Mouse (Mus musculus) lung, postnatal 14 days (tissue): ENCODE data around the gene Polk.

Experiments
- DNase-seq: peaks from one replicate; pipeline ENCODE4 v3.0.0; 2021

Polk gene

DNA sequence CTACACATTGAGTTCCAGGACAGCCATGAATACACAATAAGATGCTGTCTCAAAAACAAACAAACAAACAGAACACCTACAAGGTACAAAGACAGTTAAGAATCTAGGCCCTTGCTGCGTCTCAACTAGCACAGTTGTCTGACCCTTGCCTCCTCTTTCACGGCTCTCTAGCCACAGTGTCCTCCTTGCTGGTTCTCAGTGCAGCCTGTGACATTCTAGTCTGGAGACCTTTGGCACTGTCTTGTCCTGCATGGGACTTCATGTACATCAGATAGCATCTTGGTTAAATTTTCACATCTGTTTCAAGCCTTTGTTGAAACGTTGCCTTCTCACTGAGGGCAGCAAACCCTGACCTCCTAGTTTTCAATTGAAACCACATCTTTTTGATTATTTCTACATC lies 13.6 kb downstream of the Polk start:
- no peak for DNase-seq

DNA sequence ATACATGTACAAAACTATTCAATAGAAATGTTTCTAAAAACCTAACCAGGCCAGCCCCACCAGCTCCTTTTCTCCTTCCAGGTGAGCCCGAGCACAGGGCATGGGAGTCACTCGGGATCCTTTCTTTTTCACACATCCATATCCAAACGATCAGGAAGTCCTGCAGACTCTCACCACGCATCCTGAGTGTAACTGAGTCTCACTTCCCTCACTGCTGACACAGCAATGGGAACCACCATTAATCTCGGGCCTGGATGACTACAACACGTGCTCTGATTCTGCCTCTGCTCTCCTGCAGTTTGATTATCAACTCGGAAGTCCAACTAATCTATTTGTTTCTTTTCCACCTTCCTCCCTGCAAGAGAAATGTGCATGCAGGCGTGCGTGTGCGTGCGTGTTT lies 14.5 kb downstream of the Polk start:
- no peak for DNase-seq

DNA sequence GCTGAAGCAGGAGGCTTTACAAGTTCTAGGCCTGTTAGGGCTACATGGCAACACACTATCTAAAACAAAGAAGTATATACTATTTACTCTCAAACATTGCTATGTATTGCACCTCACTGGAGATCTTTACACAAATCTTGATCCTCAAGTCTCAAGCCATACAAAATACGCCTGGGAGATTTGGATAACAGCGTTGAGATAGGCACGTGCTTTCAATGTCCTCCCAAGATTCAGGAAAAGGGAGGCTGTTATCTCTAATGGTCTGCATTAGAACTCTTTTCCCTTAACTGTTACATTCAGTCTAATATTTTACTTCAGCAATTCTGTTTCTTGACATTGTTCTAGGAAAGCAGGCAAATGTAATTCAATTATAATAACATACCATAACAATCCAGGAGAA lies 15.4 kb downstream of the Polk start:
- DNase-seq: no peak

DNA sequence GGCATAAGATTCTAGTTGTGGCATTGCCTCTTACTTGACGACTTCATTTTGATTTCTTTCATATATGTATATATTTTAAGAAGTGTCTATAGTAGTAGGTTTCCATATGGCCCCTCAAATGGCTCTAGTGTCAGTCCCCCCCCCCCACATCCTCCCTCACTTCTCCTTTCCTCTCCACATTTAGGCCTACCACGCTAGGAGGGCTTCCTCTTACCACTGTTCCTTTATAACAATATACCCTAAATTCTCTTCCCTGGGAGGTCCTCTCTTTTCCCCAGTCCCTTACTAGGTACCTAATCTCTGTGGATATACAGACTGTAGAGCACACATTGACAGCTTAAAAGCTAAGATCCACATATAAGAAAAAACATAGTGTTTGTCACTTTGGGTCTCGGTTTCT lies 21.1 kb downstream of the Polk start:
- no peak for DNase-seq

DNA sequence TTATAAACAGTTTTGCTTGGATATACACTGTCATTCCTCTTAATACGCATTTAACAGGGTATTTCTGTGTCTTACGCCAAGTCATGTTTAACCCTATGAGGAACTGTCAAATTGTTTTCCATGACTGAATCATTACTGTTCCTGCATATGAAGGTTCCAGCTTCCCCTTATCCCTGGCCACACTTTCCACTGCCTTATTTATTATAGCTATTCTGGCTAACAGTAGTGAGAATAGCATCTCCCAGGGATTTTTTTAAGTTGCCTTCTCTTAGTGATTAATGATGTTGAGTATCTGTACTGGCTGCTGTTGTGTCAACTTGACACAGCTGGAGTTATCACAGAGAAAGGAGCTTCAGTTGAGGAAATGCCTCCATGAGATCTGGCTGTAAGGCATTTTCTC lies 25.0 kb downstream of the Polk start:
- DNase-seq: no peak

DNA sequence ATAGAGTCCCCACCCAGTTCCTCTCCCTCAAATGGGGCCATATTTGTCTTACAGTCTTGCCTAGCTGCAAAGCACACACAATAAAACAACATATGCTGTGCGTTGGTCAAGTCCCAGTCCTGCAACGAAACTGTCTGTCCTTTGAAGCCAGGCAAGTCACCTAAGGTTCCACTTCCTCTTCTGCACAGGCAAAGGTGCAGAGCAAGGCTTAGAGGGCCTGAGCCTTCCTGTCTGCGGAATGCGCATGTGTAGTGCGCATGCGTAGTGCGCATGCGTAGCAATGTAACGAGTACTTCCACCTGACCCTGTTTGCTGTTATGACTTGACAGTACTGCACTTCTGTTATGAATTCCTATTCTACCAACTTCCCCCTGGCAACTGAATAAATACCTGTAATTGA lies 26.1 kb downstream of the Polk start:
- no peak for DNase-seq

DNA sequence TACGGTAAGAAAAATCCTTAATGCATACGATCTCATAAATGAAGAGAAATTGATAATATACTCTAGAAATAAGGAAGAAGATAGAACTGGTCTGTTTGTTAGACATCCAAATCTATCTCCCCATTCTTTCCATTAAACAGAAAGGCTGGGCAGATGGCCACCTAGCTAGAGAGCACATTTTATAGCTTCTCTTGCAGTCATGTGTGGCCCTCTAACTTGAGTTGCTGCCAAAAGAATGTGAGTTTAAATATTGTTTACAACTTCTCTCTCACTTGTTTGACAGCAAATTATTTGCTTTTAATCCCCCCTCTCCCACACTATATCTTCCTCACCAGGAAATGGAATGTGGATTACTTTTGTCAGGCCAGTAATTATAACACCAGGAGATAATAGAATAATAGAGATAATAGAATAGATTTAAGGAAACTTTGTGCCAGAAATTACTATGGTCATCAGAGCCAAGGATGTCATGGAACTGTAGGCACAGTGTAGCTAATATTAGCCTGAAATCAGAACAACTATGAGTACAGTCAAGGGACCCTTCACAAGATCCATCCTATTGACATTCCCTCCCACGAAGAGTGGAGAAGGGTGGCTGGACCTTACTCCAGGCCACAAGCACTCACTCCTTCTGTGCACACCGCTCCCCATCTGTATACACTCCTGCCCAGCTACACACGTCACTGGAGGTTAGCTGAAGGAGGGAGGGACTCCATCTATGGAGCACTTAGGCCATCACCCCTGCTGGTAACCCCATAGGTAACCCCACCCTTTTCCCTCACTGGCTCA lies 28.0 kb downstream of the Polk start:
- DNase-seq: no peak

DNA sequence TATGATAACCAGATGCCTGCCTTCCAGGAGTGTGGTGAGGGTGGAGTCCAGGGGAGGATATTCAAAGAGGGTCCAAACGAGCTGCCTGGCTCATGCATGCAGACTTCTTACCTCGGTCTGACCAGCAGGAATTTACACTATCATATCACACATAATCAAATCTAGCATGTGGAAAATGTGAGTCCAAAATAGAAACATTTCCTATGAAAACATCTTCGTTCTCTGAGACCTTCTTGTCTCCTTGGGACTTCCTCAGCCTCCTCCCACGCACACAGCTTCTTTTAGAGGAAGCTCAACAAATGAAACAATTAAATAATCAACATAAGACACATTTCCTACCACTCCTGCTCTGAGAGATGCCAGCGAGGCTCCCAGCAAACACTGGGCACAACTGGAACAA lies 30.5 kb downstream of the Polk start:
- DNase-seq: peak; percentile 10

DNA sequence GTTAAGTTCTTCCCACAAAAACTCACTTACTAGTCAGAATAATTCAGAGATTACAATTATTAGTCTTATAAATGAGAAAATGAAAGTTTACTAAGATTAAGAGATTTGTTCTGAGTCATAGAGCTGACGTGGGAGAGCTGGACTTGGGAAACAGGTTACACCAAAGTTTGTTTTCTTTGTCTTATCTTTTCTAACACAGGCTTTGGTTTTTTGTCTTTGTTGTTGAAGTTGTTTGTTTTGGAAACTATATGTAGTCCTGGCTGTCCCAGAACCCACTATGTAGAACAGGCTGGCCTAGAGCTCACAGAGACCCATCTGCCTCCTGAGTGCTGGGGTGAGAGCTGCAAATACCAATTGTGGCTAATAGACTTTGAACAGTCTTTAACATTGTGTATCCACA lies 31.1 kb downstream of the Polk start:
- no peak for DNase-seq

DNA sequence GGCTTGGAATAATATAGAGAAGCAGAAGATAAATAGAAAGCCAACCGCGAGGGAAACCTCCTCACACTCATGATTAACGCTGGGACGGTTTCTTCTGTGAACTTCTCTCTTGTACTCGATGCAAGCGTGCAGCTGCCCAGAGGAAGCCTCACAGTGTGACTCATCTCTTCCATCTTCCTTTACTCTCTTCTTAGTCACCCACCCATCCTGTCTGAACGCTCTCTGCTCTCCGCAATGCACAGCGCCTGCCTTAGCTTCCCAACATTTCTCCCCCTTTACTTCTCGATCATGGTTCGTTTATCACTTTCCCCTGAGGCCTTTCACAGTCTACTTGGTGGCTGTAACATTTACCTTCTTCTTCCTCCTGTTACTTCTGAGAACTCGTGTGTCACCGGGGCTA lies 31.7 kb downstream of the Polk start:
- DNase-seq: peak; percentile 12

DNA sequence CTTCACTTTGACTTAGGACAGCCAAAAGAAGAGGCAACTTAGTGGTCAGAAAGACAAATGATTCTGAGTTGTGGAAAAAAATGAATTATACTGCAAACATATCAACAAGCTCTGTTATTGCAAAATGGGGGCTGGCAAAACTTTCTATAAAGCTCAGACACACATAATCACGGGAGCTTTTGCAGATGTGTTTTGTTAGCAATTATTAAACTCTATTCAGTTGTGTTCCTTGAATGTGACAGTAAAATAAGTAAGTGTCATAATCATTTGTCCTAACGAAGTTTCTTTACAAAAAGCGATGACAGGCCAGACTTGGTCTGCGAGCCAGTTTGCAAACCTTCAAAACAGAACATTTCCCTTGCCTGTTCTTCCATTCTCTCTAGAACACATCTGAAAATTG lies 34.8 kb downstream of the Polk start:
- DNase-seq: no peak

DNA sequence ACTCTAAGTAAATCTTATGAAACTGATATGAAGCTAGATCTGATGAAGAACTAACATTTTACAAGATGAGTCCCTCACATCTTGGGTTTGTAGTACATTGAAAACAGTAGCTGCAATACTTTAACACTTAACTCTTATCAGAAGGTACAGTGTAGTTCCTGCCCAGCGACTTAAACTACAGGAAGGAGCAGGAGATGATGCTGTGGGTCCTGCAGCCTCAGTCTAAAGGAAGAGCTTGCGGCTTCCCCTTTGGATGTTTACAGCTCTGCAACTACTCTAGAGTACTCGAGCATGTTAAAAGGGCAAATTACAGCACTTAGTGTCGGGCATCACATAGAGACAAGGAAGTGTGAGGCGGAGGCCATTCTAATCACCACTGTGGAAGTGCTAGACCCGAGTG lies 36.1 kb downstream of the Polk start:
- no peak for DNase-seq

DNA sequence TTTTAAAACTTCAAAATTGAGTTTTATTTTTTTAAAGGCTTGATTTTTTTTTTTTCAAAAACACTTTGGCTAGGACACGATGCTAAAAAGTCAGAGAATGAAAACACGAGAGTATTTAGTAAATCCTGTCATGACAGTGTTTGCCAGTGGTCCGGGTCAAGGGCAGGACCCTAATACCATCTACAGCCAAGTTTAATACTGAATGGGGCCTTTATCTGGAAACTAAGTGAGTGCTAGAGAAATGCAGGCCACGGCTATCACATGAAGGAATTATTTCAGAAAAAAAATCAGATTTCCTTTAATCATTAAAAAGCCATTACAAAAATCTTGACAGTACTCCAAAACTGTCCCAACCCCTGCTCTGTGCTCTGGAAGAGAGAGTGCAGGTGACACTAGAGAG lies 36.7 kb downstream of the Polk start:
- DNase-seq: no peak

DNA sequence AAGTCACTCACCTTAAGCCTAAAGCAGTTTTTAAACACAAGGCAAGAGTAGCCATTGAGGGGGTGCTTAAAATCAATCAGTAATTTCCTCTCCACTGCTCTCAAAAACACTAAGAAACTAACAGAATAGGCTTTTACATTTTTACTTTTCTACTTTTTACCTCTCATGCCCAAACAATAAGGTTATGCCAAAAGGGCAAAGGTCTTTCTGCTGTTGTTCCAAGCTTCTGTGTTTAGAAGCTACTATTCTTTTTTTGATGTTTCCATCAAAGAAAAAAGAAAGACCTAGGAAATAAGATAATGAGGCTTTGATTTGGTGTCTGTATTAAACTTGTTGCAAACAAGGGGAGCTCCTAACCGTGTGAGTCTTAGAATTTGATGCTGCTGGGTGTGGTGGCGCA lies 42.5 kb downstream of the Polk start:
- no peak for DNase-seq

DNA sequence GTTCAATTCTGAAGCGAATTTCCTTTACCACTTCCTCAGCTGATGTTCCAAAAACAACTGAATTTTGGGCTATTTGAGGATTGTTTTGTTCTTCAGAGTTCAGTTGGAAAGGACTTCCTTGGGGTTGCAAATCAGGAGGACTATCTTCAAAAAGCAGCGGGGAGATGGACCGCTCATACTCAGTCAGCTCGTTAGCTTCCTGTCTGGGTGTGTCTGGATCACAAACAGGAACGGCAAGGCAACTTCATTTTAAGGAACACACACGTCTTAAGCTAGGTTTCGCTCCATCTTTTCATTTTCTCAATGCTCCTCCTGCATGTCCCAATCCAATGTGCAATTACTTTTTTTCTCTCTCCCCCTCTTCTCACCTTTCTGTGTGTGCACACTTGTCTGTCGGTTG lies 45.7 kb downstream of the Polk start:
- no peak for DNase-seq

DNA sequence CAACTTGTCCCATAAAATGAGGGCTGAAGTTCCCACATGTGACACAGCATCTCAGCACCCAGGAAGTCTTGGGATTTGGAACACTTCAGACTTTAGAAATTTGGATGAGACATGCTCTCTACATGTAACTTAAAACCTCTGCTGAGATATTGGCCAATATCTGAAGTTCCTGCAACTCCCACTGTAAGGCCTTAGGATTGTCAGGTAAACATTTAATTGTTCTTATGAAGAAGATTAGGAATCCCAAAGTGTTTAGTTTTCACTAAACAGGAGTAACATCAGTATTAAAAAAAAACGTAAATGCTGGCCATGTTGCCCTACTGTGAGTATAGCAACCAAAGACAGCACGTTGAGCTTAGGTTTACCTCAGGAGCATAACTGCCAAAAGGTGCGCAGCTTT lies 51.9 kb downstream of the Polk start, which contains the start of gene Gm17622:
TSS of gene Gm17622 (plus strand) at position 301 of the 400 bp plus-strand sequence.
- no peak for DNase-seq

DNA sequence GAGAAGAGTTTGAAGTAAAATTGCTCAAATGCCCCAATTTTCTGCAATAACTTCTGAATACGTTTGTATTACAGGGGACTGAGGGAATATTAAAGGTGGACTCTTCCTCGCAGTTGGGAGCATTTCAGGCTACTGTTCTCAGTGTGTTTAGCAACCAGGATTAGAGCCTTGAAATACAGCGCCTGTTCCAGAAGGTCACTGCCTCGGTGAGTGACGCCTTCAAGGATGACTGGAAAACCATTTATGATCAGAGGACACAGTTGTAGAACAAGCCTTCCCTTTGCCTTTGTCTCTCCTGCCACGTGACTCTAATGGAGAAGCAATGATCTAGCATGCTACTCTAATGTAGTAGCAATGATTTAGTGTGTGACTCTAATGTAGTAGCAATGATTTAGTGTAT lies 54.4 kb downstream of the Polk start:
- no peak for DNase-seq

DNA sequence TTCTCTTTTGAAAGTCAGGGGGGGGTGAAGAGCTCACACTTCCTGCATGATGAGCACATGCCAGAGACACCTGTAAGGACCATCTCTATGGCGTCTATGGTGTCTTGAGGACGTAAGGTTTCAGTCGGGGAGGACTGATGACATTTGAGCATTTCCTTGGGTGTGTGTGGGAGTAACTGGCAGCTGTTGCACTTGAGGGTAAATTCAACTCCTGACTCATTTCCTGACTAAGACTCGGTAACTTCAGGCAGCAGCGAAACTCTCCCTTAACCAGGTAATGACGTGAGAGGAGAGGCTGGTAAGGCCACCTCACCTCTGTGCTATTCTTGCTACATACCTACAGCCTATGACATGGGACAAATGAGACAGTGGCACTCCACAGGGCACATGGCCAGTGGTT lies 55.1 kb downstream of the Polk start:
- no peak for DNase-seq

DNA sequence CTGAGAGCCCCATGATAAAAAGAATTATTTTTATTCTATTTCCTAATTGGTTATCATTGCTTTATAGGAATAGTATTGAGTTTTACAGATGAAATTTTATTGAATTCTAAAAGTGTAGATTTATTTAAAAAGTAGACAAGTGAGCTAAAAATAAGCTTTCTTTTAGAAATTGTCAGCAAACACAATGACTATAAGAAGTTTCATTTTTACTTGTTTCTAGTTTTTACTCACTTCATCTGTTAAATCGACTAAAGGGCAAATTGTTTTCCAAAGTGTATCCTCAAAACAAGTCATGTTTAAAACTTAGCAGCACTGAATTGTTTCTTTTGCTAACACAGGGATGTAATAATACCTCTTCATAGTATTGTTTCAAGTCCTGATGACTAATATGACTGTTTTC lies 63.4 kb downstream of the Polk start:
- no peak for DNase-seq

DNA sequence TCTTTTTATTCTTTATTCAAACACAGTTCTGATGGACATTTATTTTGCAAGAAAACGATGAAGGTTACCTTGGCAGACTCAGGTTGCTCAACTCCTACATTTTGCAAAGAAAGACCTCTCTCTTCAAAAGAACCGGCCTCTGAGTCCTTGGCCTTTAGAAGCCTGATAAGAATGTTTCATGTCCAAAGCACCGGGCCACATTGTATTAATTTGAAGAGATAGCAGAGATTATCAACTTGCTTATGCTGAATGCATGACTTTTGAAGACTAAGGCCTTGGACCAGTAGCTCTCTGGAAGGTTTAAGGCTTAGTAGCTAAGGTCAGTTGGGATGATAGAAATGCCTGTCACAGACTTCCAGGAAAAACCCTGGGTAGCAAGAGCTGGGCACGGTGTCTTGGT lies 65.2 kb downstream of the Polk start:
- DNase-seq: no peak

DNA sequence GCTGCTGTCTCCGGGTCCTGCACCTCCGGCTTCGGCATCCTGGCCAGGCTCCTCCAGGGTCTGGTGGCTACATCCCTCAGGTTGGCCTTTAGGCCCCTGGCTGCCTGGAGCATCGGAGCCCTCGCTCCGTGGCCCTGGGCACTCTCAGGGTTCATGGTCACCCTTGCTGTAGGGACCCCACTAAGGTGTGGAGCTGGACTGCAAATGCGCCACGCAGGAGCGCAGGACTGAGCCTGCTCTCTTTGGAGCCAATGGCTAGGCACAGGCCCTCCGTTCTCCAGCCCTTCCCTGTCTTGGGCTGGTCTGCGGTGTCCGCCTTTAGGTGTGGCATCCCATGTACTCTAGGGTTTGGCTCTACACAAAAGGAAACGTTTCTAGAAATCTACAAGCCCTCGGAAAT lies 71.4 kb downstream of the Polk start, which contains the start of gene Ankdd1b:
TSS of gene Ankdd1b (minus strand) at position 242 of the 400 bp plus-strand sequence.
- no peak for DNase-seq

DNA sequence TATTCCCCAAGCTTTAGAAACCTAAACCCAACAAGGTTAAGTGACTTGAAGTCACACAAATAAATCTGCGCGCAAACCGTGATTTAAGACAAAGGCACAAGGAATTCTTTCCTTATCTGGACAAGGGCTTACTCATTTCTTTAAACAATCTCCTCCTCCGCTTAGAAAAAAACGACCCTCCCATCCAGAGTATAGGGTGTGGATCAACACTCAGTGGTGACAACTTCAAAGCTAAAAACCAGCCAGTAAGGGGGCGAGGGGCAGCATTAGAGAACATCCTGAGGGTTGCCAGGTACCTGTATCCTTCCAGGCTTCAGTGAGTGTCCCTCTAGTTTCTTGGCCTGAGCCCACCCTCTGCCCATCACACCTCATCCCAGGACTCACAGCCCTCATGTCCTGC lies 71.8 kb downstream of the Polk start:
- no peak for DNase-seq

DNA sequence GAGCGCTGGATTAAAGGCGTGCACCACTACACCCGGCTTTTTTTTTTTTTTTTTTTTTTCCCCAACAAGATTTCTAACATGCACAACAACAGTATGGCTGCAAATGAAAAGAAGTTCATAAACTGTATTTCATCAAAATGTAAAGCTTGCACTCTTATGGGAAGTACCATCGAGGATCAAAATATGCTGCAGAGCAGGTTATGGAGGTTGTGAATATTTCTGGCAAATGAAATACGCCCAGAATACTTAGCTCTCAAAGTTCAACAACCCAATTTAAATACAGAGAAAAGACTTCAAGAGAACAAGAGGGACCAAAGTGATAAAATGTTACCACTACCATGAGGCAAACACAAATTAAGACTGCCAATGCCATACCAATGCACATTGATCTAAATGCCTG lies 73.7 kb downstream of the Polk start:
- DNase-seq: no peak

DNA sequence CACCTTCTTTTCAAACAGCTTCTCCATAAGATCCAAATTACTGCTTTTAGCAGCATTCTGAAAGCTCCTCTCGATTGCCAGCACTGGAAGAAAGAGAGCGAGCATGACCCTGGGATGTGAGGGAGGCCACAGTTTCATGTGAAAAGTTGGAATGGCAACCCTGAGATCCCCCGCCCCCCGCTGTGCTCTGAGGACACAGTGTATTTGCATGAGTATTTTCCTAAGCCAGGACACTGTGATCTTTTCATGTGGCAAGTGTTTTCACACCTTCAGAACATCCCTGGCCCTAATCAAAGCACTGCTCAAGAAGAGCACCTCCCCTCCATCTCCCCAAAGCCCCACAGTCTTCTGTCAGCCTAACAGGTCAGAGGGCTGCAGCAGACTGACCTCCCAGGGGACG lies 77.1 kb downstream of the Polk start:
- no peak for DNase-seq

DNA sequence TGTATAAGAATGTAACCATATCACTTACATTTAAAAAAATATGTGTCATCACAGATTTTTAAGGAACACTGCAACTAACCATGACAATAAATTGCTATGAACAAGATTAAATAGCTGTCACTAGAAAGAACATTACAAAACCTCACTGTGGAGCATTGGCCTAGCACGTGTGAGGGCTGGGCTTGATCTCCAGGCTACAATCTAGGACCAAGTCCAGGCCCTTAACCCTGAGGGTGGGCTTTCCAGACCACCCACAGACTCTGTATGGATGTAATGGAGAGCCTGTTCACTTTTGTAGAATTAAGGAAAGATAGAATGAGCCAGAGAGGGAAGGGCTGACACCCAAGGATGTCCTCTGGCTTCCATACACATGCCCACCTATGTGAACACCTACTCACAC lies 79.7 kb downstream of the Polk start:
- no peak for DNase-seq
